10 mouse cellular contexts compared by ENCODE assay signal in the genomic region with DNA sequence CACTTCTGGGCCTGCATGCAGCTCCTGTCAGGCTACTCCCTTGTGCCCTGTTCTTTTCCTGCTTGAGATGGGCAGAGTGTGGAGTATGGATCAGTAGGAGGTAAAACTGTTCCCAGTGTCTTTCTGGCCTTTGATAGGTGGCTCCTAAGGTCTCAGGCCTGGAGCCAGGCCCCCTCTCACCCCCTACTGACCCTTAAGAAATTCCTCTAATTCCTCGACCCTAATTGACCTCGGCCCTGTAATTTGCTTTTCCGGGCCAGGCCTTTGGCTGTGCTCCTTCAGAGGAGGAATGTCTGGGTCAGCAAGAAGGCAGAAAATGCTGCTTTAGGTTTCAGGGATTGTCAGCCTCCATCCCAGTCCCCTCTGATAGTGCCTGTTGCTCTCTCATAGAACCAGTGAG. TPM values are rescaled to one million over a fixed set of nuclear protein-coding genes. Genes with fewer than 3 reads are reported as not detected.
A peak's percentile ranks its signal among the peaks of the same experiment; 100 is the strongest.
DNase-seq lines count a peak whose midpoint lies in the region; ATAC-seq and TF ChIP-seq lines count a peak whose summit lies in the region.
"Had no signal": no experiment of that assay in that cellular context is flagged by ENCODE, and none has a peak within 500 bp of the region (broad histone marks: within the 10 kb centered on the region; RNA-seq: fewer than 3 reads in every experiment).

No protein-coding gene starts in this region.

- no peak overlapping the region for H3K4me2 ChIP-seq in heart, embryonic 15.5 days

- no peak for ATAC-seq in heart, embryonic 15.5 days (replicated peaks; ENCODE audit: insufficient number of reproducible peaks, insufficient read depth, low FRiP score, low read depth)
- ATAC-seq: inflammation-experienced regulatory T-cells, adult 6 months had no signal

- TF ChIP-seq CTCF in spleen, adult 2 months (IDR thresholded peaks at IDR 0.05; ENCODE audit: extremely low read depth, insufficient read depth, insufficient read length, insufficient replicate concordance): no peak
- TF ChIP-seq CTCF in thymus, adult 2 months (IDR thresholded peaks at IDR 0.05; ENCODE audit: borderline replicate concordance, control insufficient read depth, extremely low read depth, insufficient read depth, low read length, poor library complexity): no peak

- no peaks in the 10 kb centered on the region for H3K36me3 ChIP-seq in heart, embryonic 15.5 days
- no peaks in the 10 kb centered on the region for H3K36me3 ChIP-seq in spleen, adult 2 months (ENCODE audit: control insufficient read depth, insufficient read depth, low read length)
- no peaks in the 10 kb centered on the region for H3K36me3 ChIP-seq in thymus, adult 2 months (ENCODE audit: control insufficient read depth, insufficient read depth, low read length)

- WGBS in heart, embryonic 15.5 days: 41% methylated on average over 3 of the region's 3 CpGs
- WGBS in spleen, adult 2 months: 92% methylated on average over 3 of the region's 3 CpGs
- WGBS in thymus, adult 2 months: 89% methylated on average over 3 of the region's 3 CpGs

- H3K9ac ChIP-seq in heart, embryonic 15.5 days: no peak overlapping the region
- H3K9ac ChIP-seq: liver, embryonic 14.5 days had no signal

- no peak for DNase-seq in heart, postnatal 25 days (ENCODE audit: low spot score)
- DNase-seq in spleen, adult 2 months (ENCODE audit: low read depth in 1 of 2, low spot score in 2 of 2): no peak
- DNase-seq in spleen, adult 18-20 months: no peak
- DNase-seq in kidney, postnatal 36 days: peak; percentile 59 to 81
- DNase-seq in thymus, adult 2 months: no peak
- no peak for DNase-seq in right cerebral cortex, postnatal 25 days
- no peak for DNase-seq in spleen, postnatal 10 days (ENCODE audit: low spot score in 2 of 2)

- no peaks in the 10 kb centered on the region for H3K27me3 ChIP-seq in heart, embryonic 15.5 days
- H3K27me3 ChIP-seq in spleen, adult 2 months (ENCODE audit: control insufficient read depth, insufficient read depth, low read length): no peaks in the 10 kb centered on the region
- H3K27me3 ChIP-seq in thymus, adult 2 months (ENCODE audit: control insufficient read depth, insufficient read depth, low read length): no peaks in the 10 kb centered on the region

- peak overlapping the region; percentile 13; the same call in 1 of the 2 replicates for H3K27ac ChIP-seq in heart, embryonic 15.5 days
- peak overlapping the region; percentile 48 for H3K27ac ChIP-seq in spleen, adult 2 months (ENCODE audit: insufficient read depth, low read length)
- no peak overlapping the region for H3K27ac ChIP-seq in thymus, adult 2 months (ENCODE audit: control insufficient read depth, insufficient read depth, low read length)
- H3K27ac ChIP-seq: liver, embryonic 14.5 days had no signal

- no peak overlapping the region for H3K4me3 ChIP-seq in heart, embryonic 15.5 days
- H3K4me3 ChIP-seq in spleen, adult 2 months (ENCODE audit: extremely low read depth, insufficient read depth, insufficient read length): no peak overlapping the region
- H3K4me3 ChIP-seq in thymus, adult 2 months (ENCODE audit: control insufficient read depth, insufficient read depth, low read length): no peak overlapping the region

- intact Hi-C loops in heart, postnatal 25 days (cut with DNase I): no loop called here

- H3K9me3 ChIP-seq in heart, embryonic 15.5 days (replicated peaks): no peaks in the 10 kb centered on the region

- H3K4me1 ChIP-seq in heart, embryonic 15.5 days (replicated peaks): peaks cover 55% of the 10 kb centered on the region
- H3K4me1 ChIP-seq in spleen, adult 2 months (ENCODE audit: control insufficient read depth, insufficient read depth, insufficient read length): peaks cover 8% of the 10 kb centered on the region; the same call in 1 of the 2 replicates
- peaks cover 20% of the 10 kb centered on the region for H3K4me1 ChIP-seq in thymus, adult 2 months (replicated peaks; ENCODE audit: control insufficient read depth, insufficient read depth, low read length)

- TF ChIP-seq POLR2A in spleen, adult 2 months (IDR thresholded peaks at IDR 0.05; ENCODE audit: low read depth, low read length): no peak
- no peak for TF ChIP-seq POLR2A in thymus, adult 2 months (IDR thresholded peaks at IDR 0.05; ENCODE audit: control insufficient read depth, extremely low read depth, insufficient read depth, low read length, poor library complexity)

RNA-seq across cellular contexts. Expression of gene Arvcf, which starts 35.8 kb away (rescaled TPM):
- 28.4 and 40.0 TPM in 2 replicates for polyA plus RNA-seq in heart, embryonic 15.5 days (2015; fragmentation: Nextera tagmentation; extraction: Ambion mirVana)
- 10 to 100 TPM; 18.6 to 21.7 TPM for total RNA-seq in heart, postnatal 25 days (2021)
- 55.9 and 57.1 TPM in 2 replicates for polyA plus RNA-seq in spleen, adult 2 months (2012; rRNA removed)
- 52.3 and 56.0 TPM in 2 replicates for polyA plus RNA-seq in thymus, adult 2 months (2012; rRNA removed)

RNA-seq across cellular contexts. Expression of gene Tango2, which starts 35.9 kb away (rescaled TPM):
- polyA plus RNA-seq in heart, embryonic 15.5 days (2015; fragmentation: Nextera tagmentation; extraction: Ambion mirVana): 61.4 and 61.5 TPM in 2 replicates
- 100 to 1,000 TPM; 147 TPM for total RNA-seq in heart, postnatal 25 days (2021)
- polyA plus RNA-seq in spleen, adult 2 months (2012; rRNA removed): 29.4 and 31.1 TPM in 2 replicates
- polyA plus RNA-seq in thymus, adult 2 months (2012; rRNA removed): 53.7 and 67.3 TPM in 2 replicates

RNA-seq across cellular contexts. Expression of gene Txnrd2, which starts 42.4 kb away (rescaled TPM):
- 35.3 and 37.7 TPM in 2 replicates for polyA plus RNA-seq in heart, embryonic 15.5 days (2015; fragmentation: Nextera tagmentation; extraction: Ambion mirVana)
- total RNA-seq in heart, postnatal 25 days (2021): 10 to 100 TPM; 36.1 to 38.2 TPM
- 22.3 and 29.0 TPM in 2 replicates for polyA plus RNA-seq in spleen, adult 2 months (2012; rRNA removed)
- 10.6 and 10.7 TPM in 2 replicates for polyA plus RNA-seq in thymus, adult 2 months (2012; rRNA removed)

RNA-seq across cellular contexts. Expression of gene Comt, which starts 42.9 kb away (rescaled TPM):
- polyA plus RNA-seq in heart, embryonic 15.5 days (2015; fragmentation: Nextera tagmentation; extraction: Ambion mirVana): 113 and 129 TPM in 2 replicates
- total RNA-seq in heart, postnatal 25 days (2021): 100 to 1,000 TPM; 112 TPM
- polyA plus RNA-seq in spleen, adult 2 months (2012; rRNA removed): 64.7 and 87.1 TPM in 2 replicates
- polyA plus RNA-seq in thymus, adult 2 months (2012; rRNA removed): 104 and 108 TPM in 2 replicates

Comparison
In these comparisons a context has a peak if more than half of its experiments do, and no peak if none do; other contexts are left out.
1. DNase-seq: peak in kidney, postnatal 36 days (2 of 2); none in heart, postnatal 25 days (single experiment), spleen, adult 2 months (0 of 2), spleen, adult 18-20 months (0 of 2), thymus, adult 2 months (single experiment), right cerebral cortex, postnatal 25 days (single experiment) and spleen, postnatal 10 days (0 of 2).